Mouse (Mus musculus) G1E-ER4 (cell line): Measurements from ENCODE around the gene Plod2. TPM values are rescaled to one million over a fixed set of nuclear protein-coding genes. Genes with fewer than 3 reads are reported as not detected.

Experiments
- GATA1 ChIP-seq: IDR thresholded peaks from one replicate; pipeline ENCODE4 v1.8.0; 2012; ENCODE audit warnings: low read length, inconsistent platforms
- polyA plus RNA-seq: library from polyadenylated mRNA; stranded (reverse); fragments of >175 nt; gene quantifications from 2 replicates; pipeline ENCODE4 v1.2.3, GENCODE M21; 2012

Gene Plod2
- polyA plus RNA-seq, 1 experiment: 6.1 TPM

- no peak for TF ChIP-seq GATA1
Observed at GRCm38 (mm10) chr9:92616418-92616817, 74.4 kb downstream of the Plod2 start.

DNA sequence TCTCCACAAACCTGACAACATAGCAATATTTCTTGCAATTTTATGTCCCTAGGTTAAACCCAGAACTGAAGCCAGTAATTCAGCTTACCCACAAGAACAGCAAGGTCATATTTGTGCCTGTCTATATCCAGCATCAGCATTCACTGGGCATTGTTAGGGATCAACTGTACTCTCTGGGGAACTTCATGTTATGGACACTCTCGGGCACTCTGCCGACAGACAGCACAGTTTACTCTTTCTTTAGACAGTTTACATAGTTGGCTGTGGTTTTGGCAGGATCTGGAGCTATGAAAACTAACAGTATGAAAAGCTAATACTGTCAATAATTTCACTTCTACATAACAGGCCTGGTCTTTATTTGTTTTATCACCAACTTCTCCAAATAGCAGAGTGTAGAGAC, 75.4 kb downstream of the Plod2 start:
- no peak for TF ChIP-seq GATA1

GRCm38 (mm10) chr9:92620088-92620487, 78.1 kb downstream of the Plod2 start:
- TF ChIP-seq GATA1: no peak

- TF ChIP-seq GATA1: no peak
Observed at GRCm38 (mm10) chr9:92621246-92621645, 79.2 kb downstream of the Plod2 start.

DNA sequence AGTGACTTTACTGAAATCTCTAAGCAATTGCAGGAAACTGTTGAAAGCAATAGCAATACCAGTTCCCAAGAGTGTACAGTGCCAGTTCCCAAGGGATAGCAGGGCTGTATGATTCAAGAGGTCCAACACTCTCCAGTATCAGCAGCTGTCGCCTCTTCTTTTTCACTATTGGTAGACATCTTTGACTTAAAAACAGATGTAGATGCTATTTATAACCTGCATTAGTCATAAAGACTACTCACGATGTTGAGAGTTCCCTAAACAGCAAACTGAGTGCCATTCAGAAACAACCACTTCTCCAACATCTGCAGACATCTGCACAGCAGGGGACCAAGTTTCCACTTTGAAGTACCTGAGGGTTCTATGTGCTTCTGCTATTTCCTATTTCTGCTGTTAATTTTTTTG, 79.9 kb downstream of the Plod2 start:
- no peak for TF ChIP-seq GATA1

DNA sequence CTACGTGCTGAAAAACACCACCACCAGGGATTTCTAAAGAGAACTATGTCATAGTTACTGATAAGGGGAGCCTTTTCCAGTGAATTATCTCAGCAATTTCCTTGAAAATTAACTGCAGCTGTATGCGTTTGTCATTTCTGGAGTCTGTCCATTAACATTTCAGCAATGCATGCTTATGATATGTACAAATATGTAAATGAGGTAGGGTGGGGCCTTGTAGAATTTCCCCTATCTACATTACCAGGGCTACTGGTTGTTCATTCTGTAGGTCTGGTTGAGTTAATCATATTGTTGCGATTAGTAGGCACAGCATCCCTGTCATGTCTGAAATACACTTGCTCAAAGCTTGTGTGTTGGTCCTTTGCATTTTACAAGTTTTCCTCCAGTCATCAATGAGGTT, 92.8 kb downstream of the Plod2 start:
- TF ChIP-seq GATA1: no peak

DNA sequence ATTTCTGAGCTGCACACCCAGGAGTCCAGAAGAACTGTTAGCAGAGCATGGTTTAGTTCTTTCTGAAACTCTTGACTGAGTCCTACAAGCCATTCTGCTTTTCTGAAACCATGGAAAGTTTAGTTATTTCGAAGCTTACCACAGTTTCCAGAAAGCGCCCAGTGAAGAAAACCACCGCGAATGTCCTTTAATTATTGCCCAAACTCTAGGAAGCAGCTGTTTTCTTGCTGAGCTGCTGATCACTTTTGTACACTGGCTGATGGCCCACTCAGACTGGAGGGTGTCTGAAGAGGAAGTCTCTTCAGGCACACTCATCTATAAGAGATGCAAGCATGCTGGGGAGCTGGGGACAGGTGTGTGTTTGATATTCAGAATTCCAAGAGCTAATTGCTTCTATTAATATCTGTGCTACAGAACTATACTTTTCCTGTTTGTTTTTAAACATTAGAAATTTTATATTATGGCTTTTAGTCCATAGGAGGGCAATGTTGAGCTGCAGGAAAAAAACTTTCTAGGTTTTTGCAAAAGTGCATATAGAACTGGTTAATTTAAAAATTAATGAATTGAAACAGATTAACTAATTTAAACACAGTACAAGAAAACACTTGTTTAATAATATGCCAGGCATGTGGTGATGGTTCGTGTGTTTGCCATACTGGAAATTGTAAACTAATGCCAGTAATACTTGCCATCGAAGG, 97.3 kb downstream of the Plod2 start:
- TF ChIP-seq GATA1: no peak

DNA sequence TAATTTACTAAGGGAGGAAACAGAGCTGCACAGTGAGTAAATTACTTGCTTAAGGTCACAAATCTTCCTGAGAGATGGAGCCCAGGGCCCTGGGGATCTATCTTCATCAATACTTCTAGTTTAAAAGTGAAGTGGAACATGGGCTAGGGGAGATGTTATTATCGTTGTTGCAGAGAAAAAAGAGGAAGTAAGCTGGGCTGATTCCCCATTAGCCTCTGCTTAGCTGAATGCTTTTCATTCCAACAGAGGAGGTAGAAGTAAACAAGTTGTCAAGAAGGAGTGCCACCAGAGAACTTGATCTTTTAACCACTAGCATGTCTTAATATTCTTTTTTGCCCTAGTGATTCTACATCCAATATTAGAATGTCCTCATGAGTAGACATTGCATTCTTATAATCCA, 99.7 kb downstream of the Plod2 start:
- no peak for TF ChIP-seq GATA1

Other genes with a start within 250 kb of the Plod2 start
- gene 1700057G04Rik, start 232.8 kb upstream of the Plod2 start, polyA plus RNA-seq: not detected in 2 replicates
- gene Plscr4, start 84.8 kb upstream of the Plod2 start, polyA plus RNA-seq: not detected in 2 replicates